Mouse (Mus musculus): ENCODE measurements around the gene Gm17409. TPM values are rescaled to one million over a fixed set of nuclear protein-coding genes. Genes with fewer than 3 reads are reported as not detected.

Gm17409 gene
- total RNA-seq, 1 experiment from 2014 or later, result not detected

Other genes with a start within 250 kb of the Gm17409 start
- gene Acvr1c, start 112.2 kb upstream of the Gm17409 start, total RNA-seq (2021), result 34.1 and 38.2 TPM in 2 replicates
- 45.0 and 50.3 TPM in 2 replicates for gene Acvr1, start 97.0 kb downstream of the Gm17409 start, total RNA-seq (2021)
- 9.5 and 52.8 TPM in 2 replicates for gene Upp2, start 97.2 kb downstream of the Gm17409 start, total RNA-seq (2021)

Measured in adrenal gland, postnatal 14 days (tissue).